12 mouse cellular contexts compared by ENCODE assay signal in genomic region chr17:91090631-91091030, GRCm38 (mm10). TPM values are rescaled to one million over a fixed set of nuclear protein-coding genes. Genes with fewer than 3 reads are reported as not detected.
DNase-seq lines count a peak whose midpoint lies in the region; ATAC-seq and TF ChIP-seq lines count a peak whose summit lies in the region.
"Had no signal": no experiment of that assay in that cellular context is flagged by ENCODE, and none has a peak within 500 bp of the region (broad histone marks: within the 10 kb centered on the region; RNA-seq: fewer than 3 reads in every experiment).

No protein-coding gene starts in this region.

- peak overlapping the region; percentile 52; the same call in 1 of the 2 replicates for H3K27ac ChIP-seq in hindbrain, embryonic 13.5 days
- no peak overlapping the region for H3K27ac ChIP-seq in hindbrain, embryonic 11.5 days (ENCODE audit: low read depth, low read length)
- H3K27ac ChIP-seq in hindbrain, postnatal 0 days: no peak overlapping the region
- H3K27ac ChIP-seq in liver, postnatal 0 days (ENCODE audit: low read depth): no peak overlapping the region
- H3K27ac ChIP-seq: limb, embryonic 15.5 days had no signal

- peak overlapping the region; percentile 54 for H3K4me3 ChIP-seq in hindbrain, embryonic 13.5 days
- H3K4me3 ChIP-seq in hindbrain, embryonic 11.5 days (ENCODE audit: low read depth, low read length): no peak overlapping the region
- H3K4me3 ChIP-seq in hindbrain, postnatal 0 days (ENCODE audit: low read length): peak overlapping the region; percentile 69
- no peak overlapping the region for H3K4me3 ChIP-seq in liver, postnatal 0 days (ENCODE audit: low read depth, low read length)
- H3K4me3 ChIP-seq: limb, embryonic 15.5 days had no signal

- H3K9me3 ChIP-seq in hindbrain, embryonic 13.5 days: peaks cover 12% of the 10 kb centered on the region
- no peaks in the 10 kb centered on the region for H3K9me3 ChIP-seq in hindbrain, embryonic 11.5 days (ENCODE audit: control insufficient read depth, low read length)
- peaks cover 9% of the 10 kb centered on the region; the same call in 1 of the 2 replicates for H3K9me3 ChIP-seq in hindbrain, postnatal 0 days (ENCODE audit: low read length)
- no peaks in the 10 kb centered on the region for H3K9me3 ChIP-seq in liver, postnatal 0 days (ENCODE audit: low read length)

- no peak for DNase-seq in hindbrain, embryonic 11.5 days (ENCODE audit: low spot score)
- DNase-seq in A20 (ENCODE audit: low read depth, low spot score): peak; percentile 10
- peak; percentile 50 for DNase-seq in cerebellum, adult 9-11 months
- DNase-seq in hindbrain, postnatal 0 days (ENCODE audit: low spot score): peak; percentile 70
- DNase-seq in liver, postnatal 0 days: no peak
- DNase-seq in thymus, postnatal 0 days (ENCODE audit: low spot score): no peak
- DNase-seq in heart, postnatal 4 days: no peak
- DNase-seq: adrenal gland, adult 8-10 months; kidney, adult 11 months had no signal

- peaks cover 21% of the 10 kb centered on the region for H3K36me3 ChIP-seq in hindbrain, embryonic 13.5 days
- 0 out of 2 replicates have a peak, but pooled peaks cover 5% of the 10 kb centered on the region for H3K36me3 ChIP-seq in hindbrain, embryonic 11.5 days (ENCODE audit: control insufficient read depth, insufficient read depth, low read length)
- peaks cover 14% of the 10 kb centered on the region; the same call in 1 of the 2 replicates for H3K36me3 ChIP-seq in hindbrain, postnatal 0 days (ENCODE audit: insufficient read depth, low read length)
- no peaks in the 10 kb centered on the region for H3K36me3 ChIP-seq in liver, postnatal 0 days (replicated peaks; ENCODE audit: insufficient read depth, low read length)
- H3K36me3 ChIP-seq: limb, embryonic 15.5 days had no signal

- peak; percentile 59 for TF ChIP-seq CTCF in hindbrain, postnatal 0 days (IDR thresholded peaks at IDR 0.05; ENCODE audit: low read depth)
- no peak for TF ChIP-seq CTCF in liver, postnatal 0 days (IDR thresholded peaks at IDR 0.05; ENCODE audit: low read depth)

- 73% methylated on average over 1 of the region's 1 CpGs for WGBS in hindbrain, embryonic 13.5 days
- 73% methylated on average over 1 of the region's 1 CpGs for WGBS in hindbrain, embryonic 11.5 days
- WGBS in hindbrain, postnatal 0 days: 52% methylated on average over 1 of the region's 1 CpGs
- WGBS in liver, postnatal 0 days (ENCODE audit: insufficient replicate concordance): 67% methylated on average over 1 of the region's 1 CpGs

- no peaks in the 10 kb centered on the region for H3K27me3 ChIP-seq in hindbrain, embryonic 13.5 days
- H3K27me3 ChIP-seq in hindbrain, embryonic 11.5 days (ENCODE audit: control insufficient read depth, insufficient read depth, low read length): no peaks in the 10 kb centered on the region
- no peaks in the 10 kb centered on the region for H3K27me3 ChIP-seq in hindbrain, postnatal 0 days (ENCODE audit: insufficient read depth, low read length)
- no peaks in the 10 kb centered on the region for H3K27me3 ChIP-seq in liver, postnatal 0 days (ENCODE audit: insufficient read depth, low read length)
- H3K27me3 ChIP-seq: CH12.LX; limb, embryonic 15.5 days had no signal

- peak overlapping the region; percentile 65 for H3K9ac ChIP-seq in hindbrain, embryonic 13.5 days
- H3K9ac ChIP-seq in hindbrain, embryonic 11.5 days (ENCODE audit: low read depth, low read length): no peak overlapping the region
- peak overlapping the region; percentile 43 for H3K9ac ChIP-seq in hindbrain, postnatal 0 days (replicated peaks; ENCODE audit: low read length)
- no peak overlapping the region for H3K9ac ChIP-seq in liver, postnatal 0 days (replicated peaks)
- H3K9ac ChIP-seq: limb, embryonic 15.5 days had no signal

- ATAC-seq in hindbrain, embryonic 13.5 days (ENCODE audit: low FRiP score): no peak
- ATAC-seq in hindbrain, embryonic 11.5 days (ENCODE audit: low FRiP score): no peak
- no peak for ATAC-seq in hindbrain, postnatal 0 days
- no peak for ATAC-seq in liver, postnatal 0 days

- H3K4me2 ChIP-seq in hindbrain, embryonic 13.5 days: peak overlapping the region; percentile 64
- no peak overlapping the region for H3K4me2 ChIP-seq in hindbrain, embryonic 11.5 days (replicated peaks; ENCODE audit: low read depth, low read length)
- H3K4me2 ChIP-seq in hindbrain, postnatal 0 days (ENCODE audit: low read depth, low read length): peak overlapping the region; percentile 56
- no peak overlapping the region for H3K4me2 ChIP-seq in liver, postnatal 0 days (ENCODE audit: low read depth, low read length)
- H3K4me2 ChIP-seq: limb, embryonic 15.5 days had no signal

- peaks cover 27% of the 10 kb centered on the region for H3K4me1 ChIP-seq in hindbrain, embryonic 13.5 days (replicated peaks)
- no peaks in the 10 kb centered on the region for H3K4me1 ChIP-seq in hindbrain, embryonic 11.5 days (replicated peaks; ENCODE audit: control insufficient read depth, insufficient read depth, low read length)
- peaks cover 6% of the 10 kb centered on the region; the same call in 1 of the 2 replicates for H3K4me1 ChIP-seq in hindbrain, postnatal 0 days (ENCODE audit: insufficient read depth, low read length)
- H3K4me1 ChIP-seq in liver, postnatal 0 days (ENCODE audit: insufficient read depth): no peaks in the 10 kb centered on the region

- TF ChIP-seq EP300 in liver, postnatal 0 days (IDR thresholded peaks at IDR 0.05; ENCODE audit: low read depth): no peak

RNA-seq across cellular contexts. Expression of gene Nrxn1, which starts 2.2 kb away (rescaled TPM):
- 142 and 143 TPM in 2 replicates for polyA plus RNA-seq in hindbrain, embryonic 13.5 days (2015; fragmentation: Nextera tagmentation; extraction: Ambion mirVana)
- 25.0 and 27.9 TPM in 2 replicates for polyA plus RNA-seq in hindbrain, embryonic 11.5 days (2014; fragmentation: Nextera tagmentation; extraction: Ambion mirVana)
- total RNA-seq in hindbrain, postnatal 0 days (2014; rRNA removed): 487 and 584 TPM in 2 replicates
- 198 and 217 TPM in 2 replicates for polyA plus RNA-seq in hindbrain, postnatal 0 days (2015; fragmentation: Nextera tagmentation; extraction: Ambion mirVana)
- 0.41 and 0.57 TPM in 2 replicates for polyA plus RNA-seq in liver, postnatal 0 days (2015; fragmentation: Nextera tagmentation; extraction: Ambion mirVana)
- polyA plus RNA-seq in thymus, postnatal 0 days (2015; fragmentation: Nextera tagmentation; extraction: Ambion mirVana): 0.36 and 0.45 TPM in 2 replicates
- total RNA-seq in heart, postnatal 4 days (2021): 1 to 10 TPM in 1 of 2 experiments, under 1 TPM in 1; 0.91 to 1.2 TPM
- total RNA-seq: CH12.LX had no signal

Comparison
In these comparisons a context has a peak if more than half of its experiments do, and no peak if none do; other contexts are left out.
1. H3K4me2 ChIP-seq: peak in hindbrain, embryonic 13.5 days (single experiment) and hindbrain, postnatal 0 days (single experiment); none in hindbrain, embryonic 11.5 days (single experiment) and liver, postnatal 0 days (single experiment).
2. H3K4me3 ChIP-seq: peak in hindbrain, embryonic 13.5 days (single experiment) and hindbrain, postnatal 0 days (single experiment); none in hindbrain, embryonic 11.5 days (single experiment) and liver, postnatal 0 days (single experiment).
3. H3K9ac ChIP-seq: peak in hindbrain, embryonic 13.5 days (single experiment) and hindbrain, postnatal 0 days (single experiment); none in hindbrain, embryonic 11.5 days (single experiment) and liver, postnatal 0 days (single experiment).
4. DNase-seq: peak in A20 (single experiment), cerebellum, adult 9-11 months (single experiment) and hindbrain, postnatal 0 days (single experiment); none in hindbrain, embryonic 11.5 days (single experiment), liver, postnatal 0 days (single experiment), thymus, postnatal 0 days (single experiment) and heart, postnatal 4 days (single experiment).
5. RNA of gene Nrxn1, which starts 2.2 kb away (polyA plus RNA-seq): 198 to 217 TPM in hindbrain, postnatal 0 days, 142 to 143 TPM in hindbrain, embryonic 13.5 days and 25.0 to 27.9 TPM in hindbrain, embryonic 11.5 days; 0.41 to 0.57 TPM in liver, postnatal 0 days and 0.36 to 0.45 TPM in thymus, postnatal 0 days; every median in the first group is over 10 times any median in the second.